Mouse (Mus musculus): ENCODE measurements around the gene Gjd2.

Gene Gjd2

GRCm38 (mm10) chr2:114013295-114013771 is at the start of gene Gjd2:
Gene Gjd2 (minus strand): TSS chr2:114013619.
- DNase-seq (ENCODE audit: low spot score in 2 of 2), result peak in 1 of 2 experiments; percentile 12

- no peak for DNase-seq (ENCODE audit: low spot score in 2 of 2)
Observed at GRCm38 (mm10) chr2:114060071-114060591, 46.7 kb upstream of the Gjd2 start.

- DNase-seq (ENCODE audit: low spot score in 2 of 2), result no peak
Observed at GRCm38 (mm10) chr2:114059608-114060007, 46.2 kb upstream of the Gjd2 start.

GRCm38 (mm10) chr2:114058226-114058796 is 44.9 kb upstream of the Gjd2 start:
- DNase-seq (ENCODE audit: low spot score in 2 of 2), result no peak

GRCm38 (mm10) chr2:114057303-114057853 is 44.0 kb upstream of the Gjd2 start:
- no peak for DNase-seq (ENCODE audit: low spot score in 2 of 2)

GRCm38 (mm10) chr2:114054129-114054528 is 40.7 kb upstream of the Gjd2 start:
- DNase-seq (ENCODE audit: low spot score in 2 of 2), result no peak

GRCm38 (mm10) chr2:114052696-114053598 is 39.5 kb upstream of the Gjd2 start, which contains the start of gene Actc1:
Gene Actc1 (minus strand): TSS chr2:114053548.
- DNase-seq (ENCODE audit: low spot score in 2 of 2), result no peak

GRCm38 (mm10) chr2:114051871-114052241 is 38.4 kb upstream of the Gjd2 start:
- DNase-seq (ENCODE audit: low spot score in 2 of 2), result no peak

GRCm38 (mm10) chr2:114051111-114051870 is 37.9 kb upstream of the Gjd2 start:
- DNase-seq (ENCODE audit: low spot score in 2 of 2), result no peak

GRCm38 (mm10) chr2:114050150-114050549 is 36.7 kb upstream of the Gjd2 start:
- DNase-seq (ENCODE audit: low spot score in 2 of 2), result no peak

- no peak for DNase-seq (ENCODE audit: low spot score in 2 of 2)
Observed at GRCm38 (mm10) chr2:114049372-114049771, 36.0 kb upstream of the Gjd2 start.

GRCm38 (mm10) chr2:114047960-114048611 is 34.7 kb upstream of the Gjd2 start:
- no peak for DNase-seq (ENCODE audit: low spot score in 2 of 2)

GRCm38 (mm10) chr2:114046151-114046664 is 32.8 kb upstream of the Gjd2 start:
- no peak for DNase-seq (ENCODE audit: low spot score in 2 of 2)

- DNase-seq (ENCODE audit: low spot score in 2 of 2), result no peak
Observed at GRCm38 (mm10) chr2:114037926-114038325, 24.5 kb upstream of the Gjd2 start.

- DNase-seq (ENCODE audit: low spot score in 2 of 2), result no peak
Observed at GRCm38 (mm10) chr2:114032259-114032658, 18.8 kb upstream of the Gjd2 start.

GRCm38 (mm10) chr2:114023383-114023782 is 10.0 kb upstream of the Gjd2 start:
- no peak for DNase-seq (ENCODE audit: low spot score in 2 of 2)

GRCm38 (mm10) chr2:114020210-114020563 is 6.8 kb upstream of the Gjd2 start:
- DNase-seq (ENCODE audit: low spot score in 2 of 2), result no peak

GRCm38 (mm10) chr2:114019474-114020209 is 6.2 kb upstream of the Gjd2 start:
- DNase-seq (ENCODE audit: low spot score in 2 of 2), result no peak

GRCm38 (mm10) chr2:114018136-114018535 is 4.7 kb upstream of the Gjd2 start:
- DNase-seq (ENCODE audit: low spot score in 2 of 2), result no peak

GRCm38 (mm10) chr2:114014839-114015238 is 1.4 kb upstream of the Gjd2 start:
- peak; percentile 14 to 15 for DNase-seq (ENCODE audit: low spot score in 2 of 2)

Data from right cerebral cortex, adult 2 months (tissue).